8 mouse cellular contexts compared by ENCODE assay signal in genomic region chr8:4226739-4227347, GRCm38 (mm10). TPM values are rescaled to one million over a fixed set of nuclear protein-coding genes. Genes with fewer than 3 reads are reported as not detected.
DNase-seq lines count a peak whose midpoint lies in the region; ATAC-seq and TF ChIP-seq lines count a peak whose summit lies in the region.

TSS of gene Lrrc8e (plus strand) at chr8:4226827.

- H3K9ac ChIP-seq in limb, embryonic 14.5 days (ENCODE audit: low read depth, low read length, severe bottlenecking) = peak within 1 kb of the TSS; percentile 44
- no peak within 1 kb of the TSS for H3K9ac ChIP-seq in midbrain, postnatal 0 days (replicated peaks; ENCODE audit: low read length, poor library complexity, severe bottlenecking)

- no peak for ATAC-seq in limb, embryonic 14.5 days (ENCODE audit: low FRiP score, low read depth)
- ATAC-seq in midbrain, postnatal 0 days (ENCODE audit: low FRiP score) = peak; percentile 38; the same call in 1 of the 2 replicates

- no peak for TF ChIP-seq POLR2A in limb, embryonic 14.5 days (IDR thresholded peaks at IDR 0.05; ENCODE audit: borderline replicate concordance, extremely low read depth, insufficient read depth, insufficient read length)

- peak within 1 kb of the TSS; percentile 20 for H3K27ac ChIP-seq in forebrain, embryonic 10.5 days
- no peak within 1 kb of the TSS for H3K27ac ChIP-seq in limb, embryonic 14.5 days (replicated peaks; ENCODE audit: low read depth, low read length)
- no peak within 1 kb of the TSS for H3K27ac ChIP-seq in midbrain, postnatal 0 days (ENCODE audit: low read depth, low read length)
- no peak within 1 kb of the TSS for H3K27ac ChIP-seq in left cerebral cortex, adult 2 months

- peaks cover 59% of the 10 kb centered on the region for H3K27me3 ChIP-seq in forebrain, embryonic 10.5 days (ENCODE audit: poor library complexity, severe bottlenecking)
- H3K27me3 ChIP-seq in limb, embryonic 14.5 days (ENCODE audit: control insufficient read depth, insufficient read depth, low read length) = peaks cover 14% of the 10 kb centered on the region
- peaks cover 7% of the 10 kb centered on the region for H3K27me3 ChIP-seq in midbrain, postnatal 0 days (ENCODE audit: insufficient read depth, low read length)

- no peaks in the 10 kb centered on the region for H3K36me3 ChIP-seq in forebrain, embryonic 10.5 days (replicated peaks)
- no peaks in the 10 kb centered on the region for H3K36me3 ChIP-seq in limb, embryonic 14.5 days (ENCODE audit: control insufficient read depth, insufficient read depth, low read length)
- H3K36me3 ChIP-seq in midbrain, postnatal 0 days (ENCODE audit: insufficient read depth, low read length) = no peaks in the 10 kb centered on the region

- H3K4me1 ChIP-seq in forebrain, embryonic 10.5 days = peaks cover 9% of the 10 kb centered on the region
- H3K4me1 ChIP-seq in limb, embryonic 14.5 days (ENCODE audit: control insufficient read depth, insufficient read depth, low read length) = peaks cover 6% of the 10 kb centered on the region; the same call in 1 of the 2 replicates
- H3K4me1 ChIP-seq in midbrain, postnatal 0 days (ENCODE audit: insufficient read depth, low read length) = no peaks in the 10 kb centered on the region

- H3K4me3 ChIP-seq in forebrain, embryonic 10.5 days = peak within 1 kb of the TSS; percentile 45
- peak within 1 kb of the TSS; percentile 27 for H3K4me3 ChIP-seq in limb, embryonic 14.5 days (replicated peaks; ENCODE audit: low read length)
- H3K4me3 ChIP-seq in midbrain, postnatal 0 days (ENCODE audit: low read depth, low read length) = no peak within 1 kb of the TSS
- no peak within 1 kb of the TSS for H3K4me3 ChIP-seq in left cerebral cortex, adult 2 months

- H3K4me2 ChIP-seq in limb, embryonic 14.5 days (replicated peaks; ENCODE audit: low read depth, low read length, severe bottlenecking) = peak within 1 kb of the TSS; percentile 49
- peak within 1 kb of the TSS; percentile 9 for H3K4me2 ChIP-seq in midbrain, postnatal 0 days (ENCODE audit: low read depth, low read length, poor library complexity, severe bottlenecking)

- 4% methylated on average over 33 of the region's 33 CpGs for WGBS in forebrain, embryonic 10.5 days
- 3% methylated on average over 33 of the region's 33 CpGs for whole genome bisulfite sequencing in limb, embryonic 14.5 days
- 5% methylated on average over 30 of the region's 33 CpGs for WGBS in midbrain, postnatal 0 days

- peak; percentile 46 to 70 for DNase-seq in urinary bladder, adult 18-20 months (ENCODE audit: low spot score in 2 of 2)
- no peak for DNase-seq in urinary bladder, postnatal 10 days (ENCODE audit: low spot score)
- no peak for DNase-seq in forebrain, embryonic 10.5 days (ENCODE audit: extremely low spot score, low spot score)
- DNase-seq in limb, embryonic 14.5 days (ENCODE audit: low spot score) = no peak
- no peak for DNase-seq in midbrain, postnatal 0 days (ENCODE audit: low spot score)
- DNase-seq in cerebellum, adult 9-10 months = no peak
- no peak for DNase-seq in cerebellum, adult 18-20 months
- DNase-seq in left cerebral cortex, adult 2 months (ENCODE audit: extremely low spot score in 1 of 2, low spot score in 2 of 2) = no peak

- no peak for TF ChIP-seq CTCF in midbrain, postnatal 0 days (IDR thresholded peaks at IDR 0.05)
- no peak for TF ChIP-seq CTCF in left cerebral cortex, adult 2 months (IDR thresholded peaks at IDR 0.05)

- no peaks in the 10 kb centered on the region for H3K9me3 ChIP-seq in forebrain, embryonic 10.5 days
- no peaks in the 10 kb centered on the region for H3K9me3 ChIP-seq in limb, embryonic 14.5 days (ENCODE audit: control insufficient read depth, low read length)
- no peaks in the 10 kb centered on the region for H3K9me3 ChIP-seq in midbrain, postnatal 0 days (ENCODE audit: low read length)

- intact Hi-C loops in left cerebral cortex, adult 2 months (cut with DNase I) = no loop called here

RNA-seq across cellular contexts. Expression of gene Lrrc8e, which starts in this region (rescaled TPM):
- polyA plus RNA-seq in forebrain, embryonic 10.5 days (2016; fragmentation: Nextera tagmentation; extraction: Ambion mirVana) = 0.12 and 0.22 TPM in 2 replicates
- 0.30 and 0.36 TPM in 2 replicates for polyA plus RNA-seq in limb, embryonic 14.5 days (2012; rRNA removed)
- 0.37 and 0.40 TPM in 2 replicates for polyA plus RNA-seq in limb, embryonic 14.5 days (2014; fragmentation: Nextera tagmentation; extraction: Ambion mirVana)
- not detected in 2 replicates for total RNA-seq in midbrain, postnatal 0 days (2014; rRNA removed)
- 0.12 TPM in 1 of 2 replicates, not detected in the other for polyA plus RNA-seq in midbrain, postnatal 0 days (2015; fragmentation: Nextera tagmentation; extraction: Ambion mirVana)
- not detected for total RNA-seq in left cerebral cortex, adult 2 months (2021)

Comparison
In these comparisons a context has a peak if more than half of its experiments do, and no peak if none do; other contexts are left out.
1. DNase-seq: peak in urinary bladder, adult 18-20 months (2 of 2); none in urinary bladder, postnatal 10 days (single experiment), forebrain, embryonic 10.5 days (single experiment), limb, embryonic 14.5 days (single experiment), midbrain, postnatal 0 days (single experiment), cerebellum, adult 9-10 months (single experiment), cerebellum, adult 18-20 months (0 of 2) and left cerebral cortex, adult 2 months (0 of 2).
2. Peak in ATAC-seq and H3K4me2 ChIP-seq in midbrain, postnatal 0 days; RNA of the gene not detected or under 1 TPM.
3. H3K4me3 ChIP-seq: peak in forebrain, embryonic 10.5 days (single experiment) and limb, embryonic 14.5 days (single experiment); none in midbrain, postnatal 0 days (single experiment) and left cerebral cortex, adult 2 months (single experiment).